Mouse (Mus musculus) c-Kit-positive CD71-negative TER-119-negative erythroid progenitor cells, embryonic 14.5 days (primary cell): ENCODE data around the gene Mex3b.

Source experiments
- DNase-seq: peaks from one replicate; pipeline ENCODE4 v3.0.0-alpha.2; 2013; ENCODE audit warnings: low read depth

Mex3b gene

DNA sequence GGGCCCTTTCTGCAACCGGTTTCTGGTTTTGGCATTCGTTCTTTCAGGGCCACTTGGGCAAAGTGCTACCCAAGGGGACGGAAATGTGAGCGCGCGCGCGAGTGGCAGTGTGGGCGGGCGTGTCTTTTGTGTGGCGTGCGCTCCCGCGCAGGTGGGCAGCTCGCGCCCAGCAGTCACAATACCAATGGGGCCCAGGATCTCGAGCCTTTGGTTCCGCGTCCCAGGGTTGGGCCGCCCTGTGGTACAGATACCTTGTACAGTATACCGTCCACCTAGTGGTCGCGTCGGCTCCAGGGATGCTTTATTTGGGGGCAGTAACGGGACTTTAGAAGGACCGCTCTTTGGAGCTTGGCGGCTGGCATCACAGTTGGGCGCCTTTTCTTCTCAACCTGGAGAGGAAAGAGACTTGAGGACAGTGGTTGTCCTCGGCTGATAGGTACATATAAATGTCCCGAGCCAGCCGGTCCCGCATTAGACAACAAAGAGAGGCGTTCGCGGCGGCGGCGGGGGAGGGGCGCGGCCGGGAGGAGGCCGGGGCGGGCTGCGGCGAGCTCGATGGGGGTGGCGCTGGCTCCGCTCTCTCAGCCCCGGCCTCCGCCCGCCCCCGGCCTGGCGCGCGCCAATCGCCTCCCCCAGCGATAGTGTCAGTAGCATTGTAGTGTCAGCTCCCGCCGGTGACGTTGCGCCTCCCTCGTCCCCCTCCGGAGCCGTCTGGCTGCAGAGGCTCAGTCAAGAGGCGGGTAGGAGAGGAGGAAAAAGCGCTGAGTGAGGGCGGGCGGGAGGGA, 455 bp upstream of the Mex3b start:
- peak; percentile 86 for DNase-seq

DNA sequence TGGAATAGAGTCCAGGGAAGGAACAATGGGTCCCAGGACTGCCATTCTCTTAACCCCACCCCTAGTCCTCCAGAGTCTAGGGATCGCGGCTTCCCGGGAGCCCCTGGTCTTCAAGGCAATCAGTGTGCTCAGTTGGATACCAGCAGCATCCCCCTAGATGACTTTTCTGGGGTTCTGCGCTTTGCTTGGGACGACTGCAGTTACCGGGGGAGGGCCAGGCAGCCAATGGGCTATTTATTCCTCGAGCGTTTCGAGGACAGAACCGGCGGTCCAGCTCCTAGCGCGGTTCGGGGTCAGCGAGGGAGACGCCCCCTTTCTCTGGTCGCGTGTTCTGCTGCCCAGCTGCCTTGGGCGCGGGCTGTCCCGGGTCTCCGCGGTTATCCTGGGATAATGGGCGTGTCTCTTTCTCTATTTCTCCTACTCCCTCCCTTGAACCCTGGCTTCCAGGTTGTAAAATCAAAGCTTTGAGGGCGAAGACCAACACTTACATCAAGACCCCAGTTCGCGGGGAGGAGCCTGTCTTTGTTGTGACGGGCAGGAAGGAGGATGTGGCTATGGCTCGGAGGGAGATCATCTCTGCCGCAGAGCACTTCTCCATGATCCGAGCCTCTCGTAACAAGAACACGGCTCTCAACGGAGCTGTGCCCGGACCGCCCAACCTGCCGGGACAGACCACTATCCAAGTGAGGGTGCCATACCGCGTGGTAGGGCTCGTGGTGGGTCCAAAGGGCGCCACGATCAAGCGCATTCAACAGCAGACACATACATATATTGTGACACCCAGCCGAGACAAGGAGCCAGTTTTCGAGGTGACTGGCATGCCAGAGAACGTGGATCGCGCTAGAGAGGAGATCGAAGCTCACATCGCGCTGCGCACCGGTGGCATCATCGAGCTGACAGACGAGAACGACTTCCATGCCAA, 1.4 kb downstream of the Mex3b start:
- no peak for DNase-seq

DNA sequence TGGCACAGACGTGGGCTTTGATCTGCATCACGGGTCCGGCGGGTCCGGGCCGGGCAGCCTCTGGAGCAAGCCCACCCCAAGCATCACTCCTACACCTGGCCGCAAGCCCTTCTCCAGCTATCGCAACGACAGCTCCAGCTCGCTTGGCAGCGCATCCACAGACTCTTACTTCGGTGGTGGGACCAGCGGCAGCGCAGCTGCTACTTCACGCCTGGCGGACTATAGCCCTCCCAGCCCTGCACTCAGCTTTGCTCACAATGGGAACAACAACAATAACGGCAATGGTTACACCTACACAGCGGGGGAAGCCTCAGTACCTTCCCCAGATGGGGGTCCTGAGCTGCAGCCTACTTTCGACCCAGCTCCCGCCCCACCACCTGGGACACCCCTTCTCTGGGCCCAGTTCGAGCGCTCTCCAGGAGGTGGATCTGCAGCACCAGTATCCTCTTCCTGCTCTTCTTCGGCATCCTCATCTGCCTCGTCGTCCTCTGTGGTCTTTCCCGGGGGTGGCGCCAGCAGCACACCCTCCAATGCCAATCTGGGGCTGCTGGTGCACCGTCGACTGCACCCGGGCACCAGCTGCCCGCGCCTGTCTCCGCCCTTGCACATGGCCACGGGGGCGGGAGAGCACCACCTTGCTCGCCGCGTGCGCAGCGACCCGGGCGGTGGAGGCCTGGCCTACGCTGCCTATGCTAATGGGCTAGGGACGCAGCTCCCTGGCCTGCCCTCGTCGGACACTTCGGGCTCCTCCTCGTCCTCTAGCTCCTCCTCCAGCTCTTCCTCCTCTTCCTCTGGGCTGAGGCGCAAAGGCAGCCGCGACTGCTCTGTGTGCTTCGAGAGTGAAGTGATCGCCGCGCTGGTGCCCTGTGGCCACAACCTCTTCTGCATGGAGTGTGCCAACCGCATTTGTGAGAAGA, 2.4 kb downstream of the Mex3b start:
- DNase-seq, result no peak

DNA sequence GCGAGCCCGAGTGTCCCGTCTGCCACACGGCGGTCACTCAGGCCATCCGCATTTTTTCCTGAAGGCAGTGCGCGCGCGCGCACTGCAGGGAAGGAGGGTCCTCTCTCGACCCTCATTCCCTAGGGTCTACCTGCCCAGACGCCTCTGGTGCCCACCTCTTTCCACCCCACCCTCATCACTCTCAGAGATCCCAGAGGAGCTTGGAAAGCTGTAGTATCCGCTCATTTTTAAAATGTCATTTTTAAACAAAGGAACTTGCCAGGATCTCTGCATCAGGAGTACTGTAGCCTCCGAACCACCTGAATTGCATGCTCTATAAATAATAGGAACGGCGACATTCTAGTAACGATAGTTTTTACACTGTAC, 3.0 kb downstream of the Mex3b start:
- no peak for DNase-seq

DNA sequence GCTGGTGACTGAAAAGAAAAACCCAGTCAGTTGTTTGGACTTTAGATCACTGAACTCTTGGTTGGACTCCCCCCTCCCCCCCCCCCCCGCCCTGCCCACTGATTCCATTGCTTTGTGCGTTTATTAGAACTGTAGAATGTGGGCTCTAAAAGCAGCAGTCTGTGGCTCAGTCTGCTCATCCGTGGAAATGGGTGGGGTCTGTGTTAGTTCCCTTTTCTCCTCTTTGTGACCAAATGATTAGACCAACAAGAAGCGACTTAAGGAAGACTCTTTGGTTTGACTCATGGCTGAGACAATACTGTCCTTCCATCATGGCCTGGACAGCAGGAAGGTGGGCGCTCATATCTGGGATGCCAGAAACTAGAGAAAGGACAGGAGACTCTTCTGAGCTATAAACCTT, 9.4 kb downstream of the Mex3b start:
- no peak for DNase-seq

DNA sequence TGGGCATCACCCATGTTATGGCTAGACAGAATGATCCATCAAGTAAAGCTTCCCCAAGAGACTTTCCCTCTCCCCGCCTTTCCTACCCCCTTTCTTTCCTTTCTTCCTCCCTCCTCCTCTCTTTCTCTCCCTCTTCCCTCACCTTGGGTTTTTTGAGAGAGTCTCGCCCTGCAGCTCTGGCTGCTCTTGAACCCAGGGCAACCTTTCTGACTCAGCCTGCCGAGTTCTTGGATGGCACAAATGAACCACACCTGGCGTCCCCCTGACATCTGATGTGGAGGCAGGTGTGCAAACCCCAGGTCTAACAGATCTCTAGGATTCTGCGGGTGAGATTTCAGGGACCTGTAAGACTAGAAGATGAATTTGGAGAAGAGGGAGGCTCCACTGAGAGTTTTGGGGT, 12.9 kb downstream of the Mex3b start:
- no peak for DNase-seq

DNA sequence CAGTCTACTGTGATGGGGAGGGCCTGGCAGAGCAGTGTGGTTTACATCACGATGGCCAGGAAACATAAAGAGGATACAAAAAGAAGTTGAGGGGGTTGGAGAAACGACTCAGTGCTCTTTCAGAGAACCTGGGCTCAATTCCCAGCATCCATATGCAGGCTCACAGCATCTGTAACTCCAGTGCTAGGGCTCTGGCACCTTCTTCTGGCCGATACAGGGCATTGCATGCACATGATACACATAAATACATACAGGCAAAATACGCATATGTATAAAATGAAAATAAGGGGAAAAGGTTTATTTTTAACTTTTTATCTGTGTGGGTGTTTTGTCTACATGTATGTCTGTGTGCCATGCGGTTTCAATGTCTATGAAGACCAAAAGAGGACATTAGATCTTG, 13.6 kb downstream of the Mex3b start:
- DNase-seq, result no peak

DNA sequence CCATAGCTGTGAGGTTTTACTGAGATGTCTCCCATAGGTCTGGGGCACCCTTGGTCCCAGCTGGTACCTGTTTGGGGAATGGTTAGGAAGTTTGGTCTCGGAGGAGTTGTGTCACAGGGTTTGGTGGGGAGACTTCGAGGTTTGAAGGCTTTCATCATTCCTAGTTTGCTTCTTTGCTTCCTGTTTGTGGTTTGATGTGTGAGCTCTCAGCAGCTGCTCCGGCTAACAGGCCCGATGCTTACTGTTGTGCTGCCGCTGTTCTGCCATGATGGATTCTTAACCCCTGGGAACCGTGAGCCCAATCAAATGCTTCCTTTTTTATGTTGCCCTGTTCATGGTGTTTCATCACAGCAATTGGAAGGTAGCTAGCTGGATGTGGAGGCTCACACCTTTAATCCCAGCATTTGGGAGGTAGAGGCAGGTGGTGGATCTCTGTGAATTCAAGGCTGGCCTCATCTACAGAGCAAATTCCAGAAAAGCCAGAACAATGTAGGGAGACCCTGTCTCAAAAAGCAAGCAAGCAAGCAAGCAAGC, 23.3 kb downstream of the Mex3b start:
- no peak for DNase-seq

DNA sequence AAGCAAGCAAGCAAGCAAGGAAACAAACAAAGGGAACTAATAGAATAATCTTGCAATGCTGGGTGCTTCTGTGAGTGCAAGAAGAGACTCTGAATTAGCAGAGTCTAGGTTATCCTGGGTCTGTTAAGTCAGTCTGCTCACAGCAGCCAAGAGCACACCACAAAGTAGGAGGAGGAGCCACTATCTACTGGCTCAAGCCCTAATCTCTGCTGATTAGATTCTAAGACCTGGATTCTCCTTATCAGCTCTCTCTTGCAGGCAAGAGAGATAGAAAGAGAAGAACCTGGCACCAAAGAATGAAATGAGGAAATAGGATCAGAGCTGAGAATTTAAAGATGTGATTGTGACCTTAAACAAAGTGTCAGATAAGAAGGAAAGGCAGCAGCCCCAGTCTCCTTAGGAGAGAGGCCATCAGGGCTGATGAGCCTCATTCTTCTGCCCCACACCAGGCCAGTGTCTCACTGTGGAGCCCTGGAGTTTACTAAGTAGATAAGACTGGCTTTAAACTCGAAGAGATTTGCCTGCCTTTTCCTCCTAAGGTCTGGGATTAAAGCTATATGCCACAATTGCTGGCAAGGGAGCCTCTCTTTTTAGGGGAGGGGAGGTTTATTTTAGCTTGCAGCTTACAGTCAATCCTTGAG, 23.9 kb downstream of the Mex3b start:
- no peak for DNase-seq

DNA sequence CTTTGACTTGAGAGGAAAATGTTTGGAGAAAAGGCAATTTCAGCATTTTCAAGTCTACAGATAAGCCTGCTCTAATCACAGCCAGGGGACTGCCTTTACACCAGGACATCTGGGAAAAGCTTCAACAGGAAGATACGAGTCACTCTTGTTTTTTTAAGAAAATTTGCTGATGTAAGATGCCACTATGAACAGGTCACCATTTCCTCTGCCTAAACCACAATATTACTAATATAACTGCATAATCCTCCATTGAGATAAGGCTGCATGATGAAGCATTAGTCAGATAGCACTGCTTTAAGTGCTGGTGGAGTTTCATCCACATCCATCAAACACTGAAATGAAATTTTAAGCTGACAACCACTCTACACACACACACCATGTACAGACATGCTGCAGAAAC, 27.2 kb downstream of the Mex3b start:
- no peak for DNase-seq

DNA sequence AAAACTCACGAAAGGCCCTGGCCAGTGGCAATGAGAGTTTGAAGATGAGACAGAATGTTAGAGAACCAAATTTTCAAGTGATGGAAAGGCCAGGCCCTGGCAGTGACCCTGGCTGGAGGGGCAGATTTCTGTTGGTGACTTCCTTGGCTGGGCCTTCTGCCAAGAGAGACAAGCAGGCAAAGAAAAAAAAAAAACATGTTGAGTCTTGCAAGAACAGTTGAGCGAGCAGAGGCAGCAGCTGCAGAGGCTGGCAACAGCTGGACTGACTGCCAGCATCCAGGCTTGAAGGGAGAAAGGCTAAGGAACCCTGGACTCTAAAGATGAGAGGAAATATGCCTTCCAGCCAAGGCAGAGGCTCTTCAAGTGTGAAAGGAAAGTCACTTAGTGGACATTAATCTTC, 28.5 kb downstream of the Mex3b start:
- DNase-seq, result no peak

DNA sequence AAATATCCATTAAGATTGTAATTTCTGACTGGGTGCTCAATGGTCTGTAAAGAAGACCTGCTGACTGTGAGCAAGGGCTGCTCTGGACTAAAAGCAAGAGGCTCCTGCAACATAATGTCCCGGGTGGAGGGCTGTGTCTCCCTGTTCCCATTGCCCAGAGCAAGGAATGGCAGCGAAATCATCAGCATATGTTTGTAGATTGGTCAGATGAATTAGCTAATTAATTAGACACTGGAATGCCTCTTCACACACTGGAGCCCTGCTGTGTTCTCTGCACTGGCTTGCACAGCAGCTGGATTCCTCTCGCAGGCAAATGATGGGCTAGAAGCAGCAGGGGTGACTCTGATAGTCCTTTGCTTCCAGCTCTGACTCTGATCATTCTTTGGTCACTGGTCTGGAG, 29.6 kb downstream of the Mex3b start:
- DNase-seq, result no peak

DNA sequence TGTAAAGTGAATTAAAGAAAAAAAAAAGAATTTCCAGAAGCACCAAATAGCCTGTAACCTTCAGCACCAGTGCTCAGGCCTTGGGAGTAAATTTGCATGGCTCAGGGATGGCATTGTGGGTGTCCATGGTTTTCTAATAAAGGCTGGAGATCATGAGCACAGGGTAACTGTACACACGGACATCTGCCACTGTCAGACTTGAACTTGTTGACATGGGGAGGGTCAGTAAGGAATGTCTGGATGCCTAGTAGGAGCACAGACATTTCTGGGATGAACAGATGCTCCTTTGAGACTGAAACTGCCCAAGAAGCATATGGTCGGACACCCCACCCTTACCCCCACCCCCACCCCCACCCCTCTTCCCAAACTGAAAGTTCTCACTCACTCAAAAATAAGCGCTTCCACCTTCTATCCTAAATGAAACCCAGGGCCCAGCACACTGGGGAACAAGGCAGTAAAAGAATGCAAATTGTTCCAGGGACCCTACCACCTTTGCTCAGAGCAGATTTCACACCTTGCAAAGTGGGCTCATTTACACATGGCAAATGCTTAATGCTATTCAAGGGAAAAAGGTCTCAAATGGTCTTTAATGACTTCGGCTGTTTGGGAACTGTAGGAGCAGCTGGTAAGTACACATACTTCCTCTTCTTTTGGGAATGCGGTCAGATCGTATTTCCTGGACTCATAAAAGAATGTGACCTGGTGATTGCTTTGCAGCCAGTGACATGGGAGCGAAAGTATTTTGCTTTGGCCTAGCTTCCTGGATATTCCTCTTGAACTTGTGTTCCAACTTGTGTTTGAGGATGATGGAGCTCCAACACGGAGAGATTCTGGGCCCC, 32.5 kb downstream of the Mex3b start:
- no peak for DNase-seq

DNA sequence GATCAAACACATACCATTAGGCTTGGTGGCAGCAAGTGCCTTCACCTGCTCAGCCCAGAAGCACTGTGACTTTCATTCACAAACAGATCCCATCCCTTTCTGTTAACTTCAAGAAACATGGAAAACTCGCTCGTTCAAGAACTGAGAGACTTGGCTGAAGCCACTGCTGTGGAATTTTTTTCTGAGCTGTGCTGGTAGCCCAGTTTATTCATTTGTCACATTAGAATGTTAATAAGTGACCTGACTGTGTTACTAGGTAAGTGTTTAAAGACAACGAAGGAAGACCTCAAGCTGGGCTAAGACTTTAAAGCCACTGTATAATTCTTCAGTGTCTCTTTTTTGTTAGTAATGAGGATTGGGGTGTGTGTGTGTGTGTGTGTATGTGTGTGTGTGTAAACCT, 35.9 kb downstream of the Mex3b start:
- no peak for DNase-seq

DNA sequence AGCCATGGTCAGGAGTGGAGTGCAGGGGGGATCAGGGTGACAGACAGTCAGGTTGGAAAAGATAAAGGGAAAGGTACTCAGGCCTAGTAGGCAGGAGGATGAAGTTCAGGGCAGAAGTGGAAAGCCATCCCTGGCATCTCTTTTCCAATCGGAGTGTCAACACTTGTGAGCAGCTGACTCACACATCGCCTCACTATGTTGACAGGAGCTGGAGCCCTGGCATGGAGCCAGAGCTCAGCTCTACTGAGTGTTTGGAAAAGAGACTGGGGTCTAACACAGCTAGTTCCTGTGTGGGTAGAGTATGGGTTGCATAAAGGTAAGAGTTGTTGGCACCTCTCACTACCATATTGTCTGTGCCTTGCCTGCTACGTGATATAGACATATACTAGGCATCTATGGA, 38.4 kb downstream of the Mex3b start:
- DNase-seq, result no peak

DNA sequence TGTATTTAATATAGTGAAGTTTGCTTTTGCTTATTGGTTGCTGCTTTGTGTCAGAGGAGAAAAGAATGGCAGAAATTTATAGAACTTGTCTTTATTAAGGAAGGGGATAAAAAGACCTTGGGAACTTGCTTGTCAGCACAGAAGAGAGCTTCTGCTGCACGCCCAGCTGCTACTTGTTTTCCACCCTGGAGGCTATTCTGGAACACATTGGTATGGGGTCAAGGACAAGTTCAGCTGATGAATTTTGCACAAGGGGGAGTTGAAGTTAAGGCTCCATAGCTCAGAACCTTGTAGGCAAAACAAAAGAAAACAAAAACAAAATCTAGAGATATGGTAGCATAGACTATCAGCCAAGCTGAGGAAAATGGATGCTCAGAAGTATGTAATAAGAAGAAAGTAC, 39.9 kb downstream of the Mex3b start:
- no peak for DNase-seq

DNA sequence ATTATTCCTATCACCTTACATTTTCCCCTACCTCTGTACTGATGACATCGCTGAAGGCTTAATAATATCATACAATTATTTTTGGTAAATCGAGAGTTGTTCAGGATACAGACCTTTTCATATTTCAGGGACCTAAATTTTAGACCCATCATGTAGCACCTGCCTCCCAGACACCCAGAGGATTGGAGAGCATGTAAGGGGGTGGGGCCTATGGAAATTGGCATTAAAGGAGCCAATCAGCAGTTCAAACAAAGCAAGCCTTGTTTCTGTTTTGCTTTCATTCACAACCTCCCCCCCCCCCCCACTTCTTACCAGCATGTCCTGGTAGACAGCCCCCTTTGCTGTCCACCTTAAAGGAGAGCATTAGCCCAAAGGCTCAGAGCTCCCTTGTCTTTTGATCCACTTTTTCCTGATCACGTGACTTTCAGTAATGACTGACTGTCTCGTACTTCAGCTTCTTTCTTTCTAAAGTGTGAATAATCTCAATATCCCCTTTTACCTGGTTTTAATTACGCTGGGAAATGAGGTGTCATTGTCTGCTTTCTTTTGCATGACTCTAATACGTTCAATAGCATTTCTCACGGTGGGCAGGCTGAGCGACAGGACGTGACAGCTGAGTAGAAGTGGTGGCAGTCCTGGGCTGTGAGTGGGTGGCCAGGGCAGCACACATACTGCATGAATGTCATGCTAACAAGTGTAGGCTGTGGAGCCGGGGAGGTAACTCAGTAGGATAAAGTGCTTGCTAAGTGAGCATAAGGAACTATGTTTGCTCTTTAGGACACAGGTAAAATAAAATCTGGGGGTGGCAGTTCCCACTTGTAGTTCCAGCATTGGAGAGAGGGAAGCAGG, 43.6 kb downstream of the Mex3b start:
- no peak for DNase-seq

DNA sequence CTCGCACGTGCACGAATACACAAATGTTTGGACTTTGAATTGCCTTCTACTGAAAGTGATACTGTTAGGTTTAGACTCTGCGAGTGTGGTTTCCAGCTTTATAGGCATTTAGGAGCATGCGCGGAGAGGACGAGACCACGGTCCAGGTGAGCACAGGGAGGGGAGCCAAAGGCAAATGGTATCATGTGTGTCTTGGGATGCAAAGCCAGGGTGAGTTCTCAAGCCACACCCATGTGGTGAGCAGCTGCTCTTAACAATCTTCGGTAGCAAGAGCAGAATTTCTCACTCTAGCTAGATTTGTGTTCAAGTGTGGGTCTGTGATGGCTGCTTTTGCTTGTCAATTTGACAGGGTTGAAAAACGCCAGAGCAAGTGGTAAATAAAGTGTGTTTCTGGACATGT, 44.4 kb downstream of the Mex3b start:
- DNase-seq, result no peak

DNA sequence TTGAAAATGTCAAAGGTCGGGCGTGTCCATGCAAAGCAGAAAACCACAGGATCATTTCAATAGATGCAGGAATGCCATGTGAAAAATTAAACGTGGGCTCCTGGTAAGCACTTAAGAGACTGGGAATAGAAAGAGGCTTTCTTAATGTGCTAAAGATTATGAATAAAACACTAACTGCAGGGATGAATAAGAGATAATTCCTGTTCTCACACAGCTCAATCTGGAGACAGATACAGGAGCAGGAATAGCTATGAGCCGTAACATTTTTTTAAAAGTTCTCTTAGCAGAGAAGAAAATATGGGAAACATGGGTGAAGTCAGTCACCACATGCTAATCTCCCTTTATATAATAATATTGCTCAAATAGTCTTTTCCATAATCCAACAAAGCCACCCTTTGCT, 47.2 kb downstream of the Mex3b start:
- no peak for DNase-seq
